Mouse (Mus musculus): Measurements from ENCODE around the gene Irx3.

- TF ChIP-seq CTCF (IDR thresholded peaks at IDR 0.05; ENCODE audit: insufficient read depth, low read depth, low read length), result no peak
- TF ChIP-seq POLR2A (IDR thresholded peaks at IDR 0.05; ENCODE audit: insufficient read depth, low read depth, low read length), result no peak
Observed at GRCm38 (mm10) chr8:91849529-91849928, 47.7 kb upstream of the Irx3 start.
